Mouse (Mus musculus): ENCODE measurements at regions not wholly inside any gene's neighbourhood (a gene's known extent, or its start where the extent isn't known, plus 50 kb on each side); places are given as distances from the start of the nearest gene placed in this dataset.
A peak's percentile ranks its signal among the peaks of the same experiment; 100 is the strongest.
"Not testable (repeated sequence)": the region's sequence is repeated elsewhere in the genome, so short reads cannot be mapped to it uniquely, and the experiment has no call there.

- DNase-seq (ENCODE audit: low spot score, missing footprints) (peak; percentile 84), ATAC-seq (ENCODE audit: low FRiP score) (peak; percentile 54; the same call in 1 of the 2 replicates)
- WGBS: 22% methylated on average over 4 of the region's 4 CpGs
Measured at GRCm38 (mm10) chr8:18007567-18007966, 970.5 kb downstream of the Defb40 start.

GRCm38 (mm10) chr8:18005660-18006059 lies 972.4 kb downstream of the Defb40 start:
- H3K4me1 ChIP-seq (ENCODE audit: control insufficient read depth, insufficient read depth, low read length): no peaks in the 10 kb centered on the region
- no peak overlapping the region for H3K9ac ChIP-seq (ENCODE audit: low read length)
- 84% methylated on average over 2 of the region's 2 CpGs for WGBS
- H3K9me3 ChIP-seq (ENCODE audit: control insufficient read depth, low read length): no peaks in the 10 kb centered on the region
- no peaks in the 10 kb centered on the region for H3K36me3 ChIP-seq (ENCODE audit: control insufficient read depth, insufficient read depth, low read length)
- no peak overlapping the region for H3K27ac ChIP-seq (ENCODE audit: low read depth, low read length)
- no peak for DNase-seq (ENCODE audit: low spot score, missing footprints)
- H3K4me2 ChIP-seq: no peak overlapping the region
- peaks cover 19% of the 10 kb centered on the region; the same call in 1 of the 2 replicates for H3K27me3 ChIP-seq (ENCODE audit: control insufficient read depth, insufficient read depth, low read length)
- no peak for ATAC-seq (ENCODE audit: low FRiP score)
- no peak overlapping the region for H3K4me3 ChIP-seq (ENCODE audit: low read depth, low read length)

More at GRCm38 (mm10) chr8:18007567-18007966, 970.5 kb downstream of the Defb40 start:
- no peaks in the 10 kb centered on the region for H3K4me1 ChIP-seq (ENCODE audit: control insufficient read depth, insufficient read depth, low read length)
- no peaks in the 10 kb centered on the region for H3K9me3 ChIP-seq (ENCODE audit: control insufficient read depth, low read length)
- no peak overlapping the region for H3K4me2 ChIP-seq
- H3K27me3 ChIP-seq (ENCODE audit: control insufficient read depth, insufficient read depth, low read length): peaks cover 15% of the 10 kb centered on the region; the same call in 1 of the 2 replicates
- H3K36me3 ChIP-seq (ENCODE audit: control insufficient read depth, insufficient read depth, low read length): no peaks in the 10 kb centered on the region
- H3K9ac ChIP-seq (ENCODE audit: low read length): no peak overlapping the region
- H3K27ac ChIP-seq (ENCODE audit: low read depth, low read length): no peak overlapping the region
- no peak overlapping the region for H3K4me3 ChIP-seq (ENCODE audit: low read depth, low read length)

DNA sequence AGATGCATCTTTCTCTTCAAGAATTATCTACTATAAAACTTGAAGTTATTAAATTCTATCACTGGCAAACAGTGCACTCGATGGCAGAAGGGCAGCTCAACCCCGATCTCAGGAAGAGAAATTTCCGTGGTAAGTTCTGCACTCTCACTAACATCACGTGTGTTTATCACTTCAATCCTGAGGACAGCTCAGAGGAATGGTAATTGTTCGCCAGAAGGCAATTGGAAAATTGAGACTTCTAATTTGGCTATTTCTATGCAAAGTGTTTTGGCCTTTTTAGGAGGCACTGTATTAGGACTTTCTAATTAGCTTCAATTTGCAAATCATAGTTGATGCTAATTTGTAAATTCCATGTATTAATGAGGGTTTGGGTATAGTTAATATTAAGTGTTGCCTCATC lies 977.3 kb downstream of the Defb40 start:
- no peak overlapping the region for H3K9ac ChIP-seq (ENCODE audit: low read length)
- H3K9me3 ChIP-seq (ENCODE audit: control insufficient read depth, low read length): no peaks in the 10 kb centered on the region
- no peak overlapping the region for H3K4me2 ChIP-seq
- H3K27me3 ChIP-seq (ENCODE audit: control insufficient read depth, insufficient read depth, low read length): peaks cover 13% of the 10 kb centered on the region; the same call in 1 of the 2 replicates
- H3K27ac ChIP-seq (ENCODE audit: low read depth, low read length): no peak overlapping the region
- H3K4me3 ChIP-seq (ENCODE audit: low read depth, low read length): no peak overlapping the region
- no peaks in the 10 kb centered on the region for H3K36me3 ChIP-seq (ENCODE audit: control insufficient read depth, insufficient read depth, low read length)
- ATAC-seq (ENCODE audit: low FRiP score) (no peak), DNase-seq (ENCODE audit: low spot score, missing footprints) (no peak)
- no peaks in the 10 kb centered on the region for H3K4me1 ChIP-seq (ENCODE audit: control insufficient read depth, insufficient read depth, low read length)
- WGBS: 88% methylated on average over 5 of the region's 5 CpGs

GRCm38 (mm10) chr8:17984779-17985178 lies 993.3 kb downstream of the Defb40 start:
- Histone ChIP-seq H3K27ac (ENCODE audit: low read depth, low read length) (no peak overlapping the region), H3K4me1 (ENCODE audit: control insufficient read depth, insufficient read depth, low read length) (no peaks in the 10 kb centered on the region), H3K9ac (ENCODE audit: low read length) (no peak overlapping the region), H3K4me2 (no peak overlapping the region), H3K9me3 (ENCODE audit: control insufficient read depth, low read length) (no peaks in the 10 kb centered on the region), H3K4me3 (ENCODE audit: low read depth, low read length) (no peak overlapping the region), H3K36me3 (ENCODE audit: control insufficient read depth, insufficient read depth, low read length) (no peaks in the 10 kb centered on the region), H3K27me3 (ENCODE audit: control insufficient read depth, insufficient read depth, low read length) (no peaks in the 10 kb centered on the region)
- WGBS: 72% methylated on average over 1 of the region's 1 CpGs
- ATAC-seq (ENCODE audit: low FRiP score): no peak
- no peak for DNase-seq (ENCODE audit: low spot score, missing footprints)

DNA sequence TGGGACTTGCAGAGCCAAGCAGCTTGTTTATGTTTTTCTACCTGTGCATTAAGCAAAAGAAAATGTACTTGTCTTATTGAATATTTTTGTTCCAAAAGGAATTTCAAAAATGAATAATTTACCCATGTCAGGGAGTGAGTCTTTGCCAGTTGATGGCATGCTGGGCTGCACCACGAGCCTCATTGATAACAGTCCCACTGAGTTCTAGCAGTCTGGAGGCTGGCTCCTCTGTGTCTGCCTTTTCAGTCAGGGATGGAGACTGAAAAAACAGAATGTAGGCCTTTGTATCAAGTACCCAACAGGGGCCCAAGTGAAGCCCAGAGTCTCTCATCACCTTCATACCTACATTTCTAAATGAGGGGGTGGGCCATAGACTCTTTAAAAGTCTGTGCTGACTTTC lies 1029.2 kb downstream of the Defb40 start:
- H3K9me3 ChIP-seq (ENCODE audit: control insufficient read depth, low read length): no peaks in the 10 kb centered on the region
- H3K4me3 ChIP-seq (ENCODE audit: low read depth, low read length): no peak overlapping the region
- DNase-seq (ENCODE audit: low spot score, missing footprints): no peak
- H3K4me2 ChIP-seq: no peak overlapping the region
- no peaks in the 10 kb centered on the region for H3K27me3 ChIP-seq (ENCODE audit: control insufficient read depth, insufficient read depth, low read length)
- no peaks in the 10 kb centered on the region for H3K4me1 ChIP-seq (ENCODE audit: control insufficient read depth, insufficient read depth, low read length)
- no peak overlapping the region for H3K9ac ChIP-seq (ENCODE audit: low read length)
- ATAC-seq (ENCODE audit: low FRiP score): no peak
- 36% methylated on average over 1 of the region's 1 CpGs for WGBS
- no peaks in the 10 kb centered on the region for H3K36me3 ChIP-seq (ENCODE audit: control insufficient read depth, insufficient read depth, low read length)
- H3K27ac ChIP-seq (ENCODE audit: low read depth, low read length): no peak overlapping the region

DNA sequence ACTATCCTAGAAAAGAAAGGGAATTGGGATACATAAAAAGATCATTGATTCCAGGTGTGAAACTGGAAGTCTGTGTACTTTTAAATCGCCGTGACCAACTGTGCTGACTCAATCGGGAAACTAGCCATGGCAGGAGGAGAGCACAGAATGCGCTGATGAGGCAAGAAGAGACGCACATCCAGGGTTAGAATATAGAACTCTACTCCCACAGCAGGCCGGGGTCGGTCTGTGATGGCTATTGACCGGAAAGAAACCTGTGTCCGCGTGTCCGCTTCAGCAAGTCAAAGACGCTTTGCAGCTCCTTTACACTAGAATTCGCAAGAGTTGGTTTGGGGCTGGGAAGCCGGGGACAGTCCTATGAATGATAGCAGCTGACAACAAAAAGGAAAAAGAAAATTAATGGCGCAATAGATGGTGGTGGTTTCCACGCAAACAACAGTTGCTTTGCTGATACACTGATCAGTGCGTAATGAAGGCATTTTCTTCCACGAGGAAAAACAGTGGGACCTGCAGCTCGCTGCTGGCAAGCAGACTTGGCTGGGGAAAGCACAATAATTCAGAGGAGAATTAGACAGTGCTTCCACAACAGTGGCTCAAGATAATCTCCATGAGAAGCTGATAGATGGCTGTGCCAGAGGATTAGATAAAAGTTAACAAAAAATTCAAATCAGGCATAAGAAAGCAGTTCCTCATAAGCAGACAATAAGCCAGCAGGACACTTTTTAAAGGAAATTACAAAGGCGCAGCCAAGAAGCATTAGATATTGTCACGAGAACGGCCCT lies 1029.8 kb downstream of the Defb40 start:
- no peaks in the 10 kb centered on the region for H3K36me3 ChIP-seq (ENCODE audit: control insufficient read depth, insufficient read depth, low read length)
- WGBS: 65% methylated on average over 22 of the region's 22 CpGs
- H3K4me2 ChIP-seq: no peak overlapping the region
- no peaks in the 10 kb centered on the region for H3K4me1 ChIP-seq (ENCODE audit: control insufficient read depth, insufficient read depth, low read length)
- H3K27ac ChIP-seq (ENCODE audit: low read depth, low read length): no peak overlapping the region
- no peaks in the 10 kb centered on the region for H3K9me3 ChIP-seq (ENCODE audit: control insufficient read depth, low read length)
- no peak overlapping the region for H3K4me3 ChIP-seq (ENCODE audit: low read depth, low read length)
- ATAC-seq (ENCODE audit: low FRiP score) (peak; percentile 41; the same call in 1 of the 2 replicates), DNase-seq (ENCODE audit: low spot score, missing footprints) (no peak)
- H3K9ac ChIP-seq (ENCODE audit: low read length): no peak overlapping the region
- no peaks in the 10 kb centered on the region for H3K27me3 ChIP-seq (ENCODE audit: control insufficient read depth, insufficient read depth, low read length)

DNA sequence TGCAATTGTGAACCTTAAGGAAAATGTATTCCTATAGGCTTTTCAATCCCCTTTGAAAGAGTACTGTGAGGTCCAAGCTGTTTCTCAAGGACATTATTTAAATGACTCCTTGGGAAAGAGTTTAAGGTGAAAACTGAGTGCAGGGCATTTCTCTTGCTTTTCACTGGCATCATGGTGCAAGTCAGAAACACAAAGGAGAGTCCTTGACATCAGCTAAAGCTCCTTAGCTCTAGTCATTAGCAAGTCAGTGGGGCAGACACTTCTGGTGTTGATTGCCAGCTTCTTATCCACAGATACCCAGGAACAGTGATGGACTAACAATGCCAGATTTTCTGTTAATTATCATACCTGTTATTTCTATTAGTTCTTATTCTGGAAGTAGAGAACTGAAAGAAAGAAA lies 1043.4 kb downstream of the Defb40 start:
- no peaks in the 10 kb centered on the region for H3K27me3 ChIP-seq (ENCODE audit: control insufficient read depth, insufficient read depth, low read length)
- H3K27ac ChIP-seq (ENCODE audit: low read depth, low read length): no peak overlapping the region
- H3K4me3 ChIP-seq (ENCODE audit: low read depth, low read length): no peak overlapping the region
- H3K4me1 ChIP-seq (ENCODE audit: control insufficient read depth, insufficient read depth, low read length): no peaks in the 10 kb centered on the region
- H3K9me3 ChIP-seq (ENCODE audit: control insufficient read depth, low read length): no peaks in the 10 kb centered on the region
- ATAC-seq (ENCODE audit: low FRiP score) (peak; percentile 79), DNase-seq (ENCODE audit: low spot score, missing footprints) (peak; percentile 85)
- H3K4me2 ChIP-seq: no peak overlapping the region
- no peaks in the 10 kb centered on the region for H3K36me3 ChIP-seq (ENCODE audit: control insufficient read depth, insufficient read depth, low read length)
- H3K9ac ChIP-seq (ENCODE audit: low read length): no peak overlapping the region

- H3K4me3 ChIP-seq (ENCODE audit: low read depth, low read length): no peak overlapping the region
- no peaks in the 10 kb centered on the region for H3K36me3 ChIP-seq (ENCODE audit: control insufficient read depth, insufficient read depth, low read length)
- ATAC-seq (ENCODE audit: low FRiP score) (no peak), DNase-seq (ENCODE audit: low spot score, missing footprints) (no peak)
- no peaks in the 10 kb centered on the region for H3K4me1 ChIP-seq (ENCODE audit: control insufficient read depth, insufficient read depth, low read length)
- H3K9ac ChIP-seq (ENCODE audit: low read length): no peak overlapping the region
- no peak overlapping the region for H3K4me2 ChIP-seq
- no peak overlapping the region for H3K27ac ChIP-seq (ENCODE audit: low read depth, low read length)
- no peaks in the 10 kb centered on the region for H3K9me3 ChIP-seq (ENCODE audit: control insufficient read depth, low read length)
- H3K27me3 ChIP-seq (ENCODE audit: control insufficient read depth, insufficient read depth, low read length): no peaks in the 10 kb centered on the region
- 92% methylated on average over 15 of the region's 15 CpGs for WGBS
Measured at GRCm38 (mm10) chr8:17909316-17909715, 1068.7 kb downstream of the Defb40 start.

DNA sequence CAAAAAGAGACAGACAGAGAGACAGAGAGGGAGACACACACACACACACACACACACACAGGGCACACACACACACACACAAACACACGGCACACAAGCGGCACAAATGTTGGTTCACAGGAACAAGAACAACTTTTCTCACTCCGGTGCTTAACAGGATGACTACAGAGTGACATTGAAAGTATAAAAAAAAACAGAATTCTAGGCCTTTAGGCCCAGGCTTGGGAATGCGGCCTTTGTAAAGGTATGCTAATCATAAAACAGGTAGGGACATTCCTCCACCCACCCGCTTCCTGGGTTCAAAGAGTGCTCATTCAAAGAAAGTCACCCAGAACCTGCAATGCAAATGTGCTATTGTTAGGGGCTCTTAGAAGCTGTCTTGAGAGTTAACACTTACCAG lies 1089.5 kb downstream of the Defb40 start:
- H3K9me3 ChIP-seq (ENCODE audit: control insufficient read depth, low read length); H3K4me2 ChIP-seq; H3K4me1 ChIP-seq (ENCODE audit: control insufficient read depth, insufficient read depth, low read length); H3K9ac ChIP-seq (ENCODE audit: low read length); H3K4me3 ChIP-seq (ENCODE audit: low read depth, low read length); H3K27ac ChIP-seq (ENCODE audit: low read depth, low read length); ATAC-seq (ENCODE audit: low FRiP score); H3K27me3 ChIP-seq (ENCODE audit: control insufficient read depth, insufficient read depth, low read length); DNase-seq (ENCODE audit: low spot score, missing footprints); H3K36me3 ChIP-seq (ENCODE audit: control insufficient read depth, insufficient read depth, low read length): not testable (repeated sequence)
- WGBS: 79% methylated on average over 5 of the region's 5 CpGs
